Mouse (Mus musculus) megakaryocyte, embryonic 14.5 days (primary cell): ENCODE results near the gene Mybpc1.

ENCODE experiments used
- FLI1 ChIP-seq: IDR thresholded peaks from 2 replicates; pipeline ENCODE4 v1.6.1; 2012; ENCODE audit warnings: low read length, inconsistent platforms, mixed read lengths
- GATA1 ChIP-seq: IDR thresholded peaks from 3 replicates; pipeline ENCODE4 v1.6.1; 2012; ENCODE audit warnings: mixed read lengths, low read length, inconsistent platforms, borderline replicate concordance

DNA sequence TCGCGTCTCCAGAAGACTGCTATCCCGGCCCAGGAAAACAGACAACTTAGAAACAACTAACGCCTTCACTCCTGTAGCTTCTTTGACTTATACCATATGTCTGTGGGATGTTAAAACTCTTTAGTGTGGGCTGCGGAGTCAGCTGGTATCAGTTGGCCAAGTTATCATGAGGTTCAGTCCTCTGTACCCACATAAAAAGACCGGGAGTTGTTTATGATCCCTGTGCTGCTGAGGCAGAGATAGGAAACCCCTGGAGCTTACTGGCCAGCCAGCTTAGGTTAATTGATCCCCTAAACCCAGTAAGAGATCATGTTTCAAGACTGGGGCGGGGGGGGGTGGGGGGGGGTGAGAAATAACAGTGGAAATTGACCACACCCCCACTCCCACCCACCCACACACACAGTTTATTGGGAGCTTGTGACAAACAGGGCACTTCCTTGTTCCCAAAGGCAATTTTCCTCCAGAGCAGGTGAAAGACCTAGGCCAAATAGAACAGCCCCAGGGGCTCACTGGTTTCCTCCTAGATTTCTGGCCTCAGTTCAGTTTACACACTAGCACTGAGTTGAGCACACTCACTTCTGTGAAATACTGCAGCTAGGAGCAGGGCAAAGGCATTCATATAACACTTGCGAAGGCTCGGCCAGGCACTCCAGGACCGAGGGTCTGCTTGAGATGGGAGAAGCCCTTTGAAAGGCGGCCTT is 107.9 kb downstream of the Mybpc1 start:
- TF ChIP-seq GATA1 (no peak), FLI1 (no peak)
